Mouse (Mus musculus): ENCODE data around the gene Hspb8.
"Not testable (repeated sequence)": the region's sequence is repeated elsewhere in the genome, so short reads cannot be mapped to it uniquely, and the experiment has no call there.

The Hspb8 gene

GRCm38 (mm10) chr5:116387302-116387935 is 35.2 kb downstream of the Hspb8 start:
- DNase-seq = no peak

- DNase-seq = peak; percentile 72 to 80
Observed at GRCm38 (mm10) chr5:116386020-116386419, 36.6 kb downstream of the Hspb8 start.

GRCm38 (mm10) chr5:116382646-116383045 is 40.0 kb downstream of the Hspb8 start:
- not testable (repeated sequence) for DNase-seq

GRCm38 (mm10) chr5:116381726-116382125 is 40.9 kb downstream of the Hspb8 start:
- DNase-seq = no peak

GRCm38 (mm10) chr5:116381217-116381616 is 41.4 kb downstream of the Hspb8 start:
- DNase-seq = no peak

- no peak for DNase-seq
Observed at GRCm38 (mm10) chr5:116380384-116380783, 42.3 kb downstream of the Hspb8 start.

- DNase-seq = no peak
Observed at GRCm38 (mm10) chr5:116378872-116379271, 43.8 kb downstream of the Hspb8 start.

GRCm38 (mm10) chr5:116367923-116368322 is 54.7 kb downstream of the Hspb8 start:
- DNase-seq = no peak

- DNase-seq = no peak
Observed at GRCm38 (mm10) chr5:116366889-116367682, 55.6 kb downstream of the Hspb8 start.

GRCm38 (mm10) chr5:116361342-116361741 is 61.3 kb downstream of the Hspb8 start:
- no peak for DNase-seq

GRCm38 (mm10) chr5:116360751-116361150 is 61.9 kb downstream of the Hspb8 start:
- DNase-seq = no peak
